Mouse (Mus musculus) limb, embryonic 13.5 days (tissue): ENCODE data around the gene Srpk2. TPM values are rescaled to one million over a fixed set of nuclear protein-coding genes. Genes with fewer than 3 reads are reported as not detected.
"Not testable (repeated sequence)": the region's sequence is repeated elsewhere in the genome, so short reads cannot be mapped to it uniquely, and the experiment has no call there.

ENCODE experiments used
- ATAC-seq: fragments of 200-750 bp; cut with Nextera tagmentation; 2 replicates; pipeline ENCODE4 v1.8.0; 2017; ENCODE audit warnings: low read depth, moderate number of reproducible peaks, moderate TSS enrichment; ENCODE audit not compliant: low FRiP score
- H3K27ac ChIP-seq: fragments of 300-500 bp; sonication (generic); 2 replicates; pipeline ENCODE4 v1.5.1; 2015; ENCODE audit warnings: inconsistent platforms, mild to moderate bottlenecking, moderate library complexity
- H3K27me3 ChIP-seq: fragments of 300-500 bp; sonication (generic); 2 replicates; pipeline ENCODE4 v1.6.1; 2015; ENCODE audit warnings: mild to moderate bottlenecking, inconsistent platforms
- H3K36me3 ChIP-seq: fragments of 300-500 bp; sonication (generic); 2 replicates; pipeline ENCODE4 v1.6.1; 2015; ENCODE audit warnings: inconsistent platforms, mild to moderate bottlenecking, moderate library complexity
- H3K4me1 ChIP-seq: fragments of 300-500 bp; sonication (generic); 2 replicates; pipeline ENCODE4 v1.6.1; 2015; ENCODE audit warnings: inconsistent platforms
- H3K4me2 ChIP-seq: fragments of 300-500 bp; sonication (generic); replicated peaks from 2 replicates; pipeline ENCODE4 v1.6.1; 2015; ENCODE audit warnings: inconsistent platforms, mild to moderate bottlenecking, moderate library complexity
- H3K4me3 ChIP-seq: fragments of 300-500 bp; sonication (generic); 2 replicates; pipeline ENCODE4 v1.5.1; 2015; ENCODE audit warnings: moderate library complexity, mild to moderate bottlenecking, inconsistent platforms
- H3K9ac ChIP-seq: fragments of 300-500 bp; sonication (generic); 2 replicates; pipeline ENCODE4 v1.6.1; 2015; ENCODE audit warnings: mild to moderate bottlenecking, inconsistent platforms
- H3K9me3 ChIP-seq: fragments of 300-500 bp; sonication (generic); 2 replicates; pipeline ENCODE4 v1.6.1; 2016; ENCODE audit warnings: inconsistent platforms
- WGBS: fragments of 180-500 bp; shearing (Covaris S2); methylation state at CpG from one replicate; pipeline ENCODE4 v1.1.7; 2015; 5-methylcytosine and 5-hydroxymethylcytosine counted together
- polyA plus RNA-seq: library from polyadenylated mRNA; unstranded; fragments of >200 nt; fragmentation: Nextera tagmentation; extraction: Ambion mirVana; gene quantifications from 2 replicates; pipeline ENCODE4 v1.2.1, GENCODE M21; 2015

The Srpk2 gene
- polyA plus RNA-seq, 1 experiment from 2014 or later: 73.7 TPM

- Histone ChIP-seq H3K4me1 (peaks cover 22% of the 10 kb centered on the region), H3K36me3 (no peaks in the 10 kb centered on the region), H3K4me2 (no peak overlapping the region), H3K27me3 (no peaks in the 10 kb centered on the region), H3K4me3 (no peak overlapping the region), H3K9me3 (no peaks in the 10 kb centered on the region), H3K9ac (no peak overlapping the region), H3K27ac (no peak overlapping the region)
- WGBS: 63% methylated on average over 3 of the region's 3 CpGs
- no peak for ATAC-seq
These were observed 85.2 kb downstream of the Srpk2 start for GRCm38 (mm10) chr5:23599171-23599570.

GRCm38 (mm10) chr5:23598491-23598890, 85.9 kb downstream of the Srpk2 start:
- Histone ChIP-seq H3K27me3 (no peaks in the 10 kb centered on the region), H3K9me3 (no peaks in the 10 kb centered on the region), H3K4me1 (peaks cover 22% of the 10 kb centered on the region), H3K27ac (no peak overlapping the region), H3K4me3 (no peak overlapping the region), H3K4me2 (no peak overlapping the region), H3K9ac (no peak overlapping the region), H3K36me3 (no peaks in the 10 kb centered on the region)
- 69% methylated on average over 12 of the region's 12 CpGs for WGBS
- no peak for ATAC-seq

- H3K9me3 ChIP-seq: no peaks in the 10 kb centered on the region
- WGBS: 73% methylated on average over 1 of the region's 1 CpGs
- H3K27me3 ChIP-seq: no peaks in the 10 kb centered on the region
- H3K27ac ChIP-seq: no peak overlapping the region
- H3K4me3 ChIP-seq: no peak overlapping the region
- peaks cover 18% of the 10 kb centered on the region for H3K4me1 ChIP-seq
- ATAC-seq: no peak
- H3K4me2 ChIP-seq: no peak overlapping the region
- no peaks in the 10 kb centered on the region for H3K36me3 ChIP-seq
- H3K9ac ChIP-seq: no peak overlapping the region
These were observed 86.4 kb downstream of the Srpk2 start for GRCm38 (mm10) chr5:23597999-23598398.

GRCm38 (mm10) chr5:23597260-23597864, 87.1 kb downstream of the Srpk2 start:
- H3K27me3 ChIP-seq: no peaks in the 10 kb centered on the region
- no peaks in the 10 kb centered on the region for H3K9me3 ChIP-seq
- no peaks in the 10 kb centered on the region for H3K36me3 ChIP-seq
- WGBS: 81% methylated on average over 8 of the region's 8 CpGs
- no peak overlapping the region for H3K4me2 ChIP-seq
- H3K27ac ChIP-seq: no peak overlapping the region
- no peak for ATAC-seq
- no peak overlapping the region for H3K4me3 ChIP-seq
- no peak overlapping the region for H3K9ac ChIP-seq
- H3K4me1 ChIP-seq: peaks cover 12% of the 10 kb centered on the region

DNA sequence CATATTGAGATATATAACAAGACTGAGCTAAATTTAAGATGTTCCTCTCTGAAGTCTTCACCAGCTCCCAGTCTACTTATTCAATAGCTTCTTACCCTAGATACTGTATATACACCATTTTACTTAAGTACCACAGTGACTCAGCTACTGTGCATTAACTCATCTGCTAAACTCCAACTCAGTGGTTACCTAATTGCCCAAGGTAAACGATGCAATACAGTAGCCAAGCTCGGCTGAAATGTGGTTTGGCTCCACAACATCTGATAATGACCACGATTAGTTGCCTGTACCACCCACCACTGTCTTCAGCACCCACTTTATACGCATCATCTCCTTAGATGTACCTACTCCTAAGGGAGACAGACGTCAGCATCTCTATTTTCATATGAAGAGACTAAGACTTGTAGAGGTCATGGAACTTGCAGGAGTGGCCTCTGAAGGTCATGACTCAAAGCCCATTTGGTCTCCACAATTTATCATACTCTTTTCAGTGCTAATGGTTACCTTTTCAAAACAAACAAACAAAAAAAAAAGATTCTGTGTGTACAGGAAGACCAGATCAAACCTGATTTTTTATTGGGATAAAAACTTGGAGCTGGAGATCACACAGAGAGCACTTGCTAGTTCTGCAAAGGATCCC, 88.0 kb downstream of the Srpk2 start:
- ATAC-seq: no peak
- whole genome bisulfite sequencing: 80% methylated on average over 5 of the region's 5 CpGs
- H3K4me1 ChIP-seq: peaks cover 8% of the 10 kb centered on the region; the same call in 1 of the 2 replicates

GRCm38 (mm10) chr5:23590298-23590697, 94.1 kb downstream of the Srpk2 start:
- not testable (repeated sequence) for H3K9me3 ChIP-seq, H3K4me3 ChIP-seq, H3K9ac ChIP-seq, ATAC-seq, H3K36me3 ChIP-seq, H3K4me2 ChIP-seq, H3K27me3 ChIP-seq, H3K27ac ChIP-seq
- 92% methylated on average over 5 of the region's 5 CpGs for WGBS
- peaks cover 25% of the 10 kb centered on the region for H3K4me1 ChIP-seq

More for the DNA sequence above, 88.0 kb downstream of the Srpk2 start:
- Histone ChIP-seq H3K27ac (no peak overlapping the region), H3K9ac (no peak overlapping the region), H3K4me3 (no peak overlapping the region), H3K9me3 (no peaks in the 10 kb centered on the region), H3K27me3 (no peaks in the 10 kb centered on the region), H3K36me3 (no peaks in the 10 kb centered on the region), H3K4me2 (no peak overlapping the region)

- Histone ChIP-seq H3K4me2 (no peak overlapping the region), H3K27ac (no peak overlapping the region), H3K4me1 (peaks cover 25% of the 10 kb centered on the region; the same call in 1 of the 2 replicates), H3K4me3 (no peak overlapping the region), H3K27me3 (no peaks in the 10 kb centered on the region), H3K9me3 (no peaks in the 10 kb centered on the region), H3K36me3 (no peaks in the 10 kb centered on the region), H3K9ac (no peak overlapping the region)
- no peak for ATAC-seq
- WGBS: 58% methylated on average over 2 of the region's 2 CpGs
These were observed 96.8 kb downstream of the Srpk2 start for GRCm38 (mm10) chr5:23587614-23588013.

DNA sequence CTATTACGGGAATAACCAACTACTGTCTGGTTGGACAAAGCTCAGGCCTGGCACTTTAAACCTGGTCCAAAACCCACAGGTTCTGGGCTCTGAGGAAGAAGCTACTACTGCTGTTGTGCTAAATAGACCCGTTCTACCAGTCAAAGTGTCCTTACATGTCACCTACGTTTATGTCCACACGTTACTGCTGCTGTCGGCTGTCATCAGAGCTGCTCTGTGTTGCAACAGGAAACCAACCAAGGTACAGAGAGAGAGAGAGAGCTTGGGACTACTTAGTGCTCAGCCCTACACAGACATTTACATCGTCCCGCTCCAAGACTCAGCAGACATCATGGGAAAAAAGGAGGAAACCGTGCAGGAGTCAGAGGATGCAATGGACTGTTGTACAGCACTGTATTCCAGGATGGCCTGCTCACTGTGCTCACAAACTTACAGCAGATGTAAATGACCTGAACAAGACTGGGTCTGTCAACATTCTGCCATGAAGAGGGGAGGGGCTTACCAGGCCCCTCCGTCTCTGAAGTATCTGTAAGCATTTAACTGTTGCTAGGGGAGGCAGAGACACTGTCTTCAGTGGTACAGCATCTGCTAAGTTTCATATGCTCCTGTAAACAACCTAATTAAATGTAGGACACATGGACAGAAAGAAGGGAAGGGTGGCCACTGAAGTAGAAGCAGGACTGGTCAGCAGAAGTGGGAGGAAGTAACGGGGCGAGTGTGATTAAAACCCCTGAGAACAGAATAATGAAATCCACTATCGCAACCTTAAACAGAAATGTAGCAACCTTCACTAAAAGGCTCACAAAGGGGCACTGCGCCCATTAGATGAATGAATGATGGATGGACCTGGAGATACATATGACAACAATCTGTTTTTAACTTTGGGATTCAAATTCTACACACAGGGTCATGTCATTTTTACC, 97.6 kb downstream of the Srpk2 start:
- peaks cover 25% of the 10 kb centered on the region; the same call in 1 of the 2 replicates for H3K4me1 ChIP-seq
- no peaks in the 10 kb centered on the region for H3K36me3 ChIP-seq
- 81% methylated on average over 13 of the region's 13 CpGs for WGBS
- H3K9me3 ChIP-seq: no peaks in the 10 kb centered on the region
- no peak overlapping the region for H3K4me2 ChIP-seq
- H3K27me3 ChIP-seq: no peaks in the 10 kb centered on the region
- no peak overlapping the region for H3K4me3 ChIP-seq
- ATAC-seq: no peak
- H3K9ac ChIP-seq: no peak overlapping the region
- H3K27ac ChIP-seq: no peak overlapping the region

GRCm38 (mm10) chr5:23581484-23582060, 102.8 kb downstream of the Srpk2 start:
- H3K36me3 ChIP-seq: no peaks in the 10 kb centered on the region
- H3K9me3 ChIP-seq: no peaks in the 10 kb centered on the region
- peaks cover 17% of the 10 kb centered on the region for H3K4me1 ChIP-seq
- H3K4me2 ChIP-seq: no peak overlapping the region
- H3K27ac ChIP-seq: no peak overlapping the region
- no peak overlapping the region for H3K9ac ChIP-seq
- no peaks in the 10 kb centered on the region for H3K27me3 ChIP-seq
- H3K4me3 ChIP-seq: no peak overlapping the region
- no peak for ATAC-seq
- WGBS: 85% methylated on average over 2 of the region's 2 CpGs

DNA sequence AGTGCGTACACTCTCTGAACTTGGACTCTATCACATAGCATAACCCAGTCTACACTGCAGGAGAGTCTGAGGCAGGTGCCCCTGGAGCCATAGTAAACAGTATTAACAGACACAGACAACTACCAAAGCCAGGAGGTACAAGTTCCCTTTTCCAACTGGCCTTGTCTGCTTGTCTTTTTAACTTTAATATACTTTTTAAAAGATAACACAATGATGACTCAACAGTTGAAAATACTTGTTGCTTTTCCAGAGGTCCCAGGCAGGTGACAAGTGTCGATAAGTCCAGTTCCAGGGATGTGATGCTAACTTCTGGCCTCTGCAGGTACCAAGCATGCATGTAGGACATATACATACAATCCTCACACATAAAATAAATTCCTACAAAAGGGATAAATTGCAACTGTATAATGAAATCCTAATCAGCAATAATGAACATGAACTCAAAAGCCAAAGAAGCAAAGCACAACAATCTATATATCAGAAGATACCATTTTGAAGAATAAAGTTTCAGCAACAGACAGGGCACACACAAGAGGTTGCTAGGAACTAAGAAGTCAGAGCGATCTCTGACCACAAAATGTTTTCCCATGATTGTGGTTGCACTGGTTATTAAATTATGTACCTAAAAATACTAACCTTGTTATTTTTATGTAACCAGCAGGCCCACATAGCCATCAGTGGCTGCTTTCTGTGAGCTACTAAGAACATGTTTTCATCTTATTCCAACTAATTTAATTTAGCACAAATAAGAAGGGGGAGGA, 105.1 kb downstream of the Srpk2 start:
- Histone ChIP-seq H3K4me1 (peaks cover 15% of the 10 kb centered on the region), H3K9me3 (no peaks in the 10 kb centered on the region), H3K27me3 (no peaks in the 10 kb centered on the region), H3K27ac (no peak overlapping the region), H3K4me3 (no peak overlapping the region), H3K9ac (no peak overlapping the region), H3K36me3 (no peaks in the 10 kb centered on the region; the same call in 1 of the 2 replicates), H3K4me2 (no peak overlapping the region)
- WGBS: 89% methylated on average over 3 of the region's 3 CpGs
- ATAC-seq: no peak

- Histone ChIP-seq H3K27ac (no peak overlapping the region; the same call in 1 of the 2 replicates), H3K9ac (no peak overlapping the region), H3K4me3 (no peak overlapping the region), H3K4me1 (peaks cover 15% of the 10 kb centered on the region), H3K36me3 (peaks cover 6% of the 10 kb centered on the region; the same call in 1 of the 2 replicates), H3K27me3 (no peaks in the 10 kb centered on the region), H3K4me2 (no peak overlapping the region), H3K9me3 (0 out of 2 replicates have a peak, but pooled peaks cover 3% of the 10 kb centered on the region)
- WGBS: 87% methylated on average over 4 of the region's 4 CpGs
- ATAC-seq: no peak
These were observed 106.0 kb downstream of the Srpk2 start for GRCm38 (mm10) chr5:23578322-23578957.
